Comparison of ENCODE assay signal across 18 mouse cellular contexts in genomic region chrX:129756606-129757005, GRCm38 (mm10).
"Had no signal": no experiment of that assay in that cellular context is flagged by ENCODE, and none has a peak within 500 bp of the region (broad histone marks: within the 10 kb centered on the region; RNA-seq: fewer than 3 reads in every experiment).

No protein-coding gene starts in this region.

- H3K9ac ChIP-seq: liver, embryonic 13.5 days; liver, embryonic 15.5 days; liver, postnatal 0 days; midbrain, embryonic 13.5 days; midbrain, embryonic 15.5 days; neural tube, embryonic 12.5 days had no signal

- H3K36me3 ChIP-seq: liver, embryonic 13.5 days; liver, embryonic 15.5 days; midbrain, embryonic 13.5 days; midbrain, embryonic 15.5 days; neural tube, embryonic 12.5 days had no signal

- DNase-seq: liver, embryonic 13.5 days; liver, postnatal 0 days; lung, adult 2 months; lung, postnatal 10 days; retina, postnatal 1 day; right cerebral cortex, adult 18-20 months; right cerebral cortex, postnatal 25 days; right cerebral cortex, postnatal 4 days; spleen, adult 18-20 months; thymus, adult 18-20 months; thymus, postnatal 14 days had no signal

- H3K27me3 ChIP-seq: liver, embryonic 13.5 days; liver, embryonic 15.5 days; megakaryocyte, embryonic 14.5 days; midbrain, embryonic 13.5 days; midbrain, embryonic 15.5 days; neural tube, embryonic 12.5 days had no signal

- H3K4me2 ChIP-seq: liver, embryonic 13.5 days; liver, embryonic 15.5 days; midbrain, embryonic 11.5 days; midbrain, embryonic 13.5 days; midbrain, embryonic 15.5 days; neural tube, embryonic 12.5 days had no signal

- ATAC-seq: liver, postnatal 0 days; midbrain, embryonic 13.5 days; midbrain, embryonic 15.5 days had no signal

- H3K4me3 ChIP-seq: liver, embryonic 13.5 days; liver, embryonic 15.5 days; megakaryocyte, embryonic 14.5 days; midbrain, embryonic 13.5 days; midbrain, embryonic 15.5 days; neural tube, embryonic 12.5 days had no signal

- H3K9me3 ChIP-seq: liver, embryonic 13.5 days; liver, embryonic 15.5 days; megakaryocyte, embryonic 14.5 days; midbrain, embryonic 13.5 days; midbrain, embryonic 15.5 days; neural tube, embryonic 12.5 days had no signal

- H3K4me1 ChIP-seq: liver, embryonic 13.5 days; liver, embryonic 15.5 days; megakaryocyte, embryonic 14.5 days; midbrain, embryonic 13.5 days; midbrain, embryonic 15.5 days; neural tube, embryonic 12.5 days had no signal

- H3K27ac ChIP-seq: liver, embryonic 13.5 days; liver, embryonic 15.5 days; macrophage; midbrain, embryonic 13.5 days; midbrain, embryonic 15.5 days; neural tube, embryonic 12.5 days had no signal
